Mouse (Mus musculus): ENCODE results near the gene Polrmt.

- TF ChIP-seq CTCF (IDR thresholded peaks at IDR 0.05; ENCODE audit: insufficient read depth, low read length) (peak; percentile 66), POLR2A (IDR thresholded peaks at IDR 0.05; ENCODE audit: borderline replicate concordance, extremely low read depth, low read depth, low read length) (no peak)
These were observed 42.2 kb upstream of the Polrmt start for GRCm38 (mm10) chr10:79788386-79789158.

All from lung, adult 2 months (tissue).